Mouse (Mus musculus) liver, adult 2 months (tissue): ENCODE data around the gene Cts6.

Source experiments
- CTCF ChIP-seq: fragments of 200-500 bp; IDR thresholded peaks from 2 replicates; pipeline ENCODE4 v1.5.1; 2011; ENCODE audit warnings: low read depth, low read length, control low read depth
- POLR2A ChIP-seq: fragments of 200-500 bp; IDR thresholded peaks from 2 replicates; pipeline ENCODE4 v1.6.1; 2011; ENCODE audit warnings: low read length, control low read depth; ENCODE audit not compliant: insufficient read depth; ENCODE audit errors: extremely low read depth

DNA sequence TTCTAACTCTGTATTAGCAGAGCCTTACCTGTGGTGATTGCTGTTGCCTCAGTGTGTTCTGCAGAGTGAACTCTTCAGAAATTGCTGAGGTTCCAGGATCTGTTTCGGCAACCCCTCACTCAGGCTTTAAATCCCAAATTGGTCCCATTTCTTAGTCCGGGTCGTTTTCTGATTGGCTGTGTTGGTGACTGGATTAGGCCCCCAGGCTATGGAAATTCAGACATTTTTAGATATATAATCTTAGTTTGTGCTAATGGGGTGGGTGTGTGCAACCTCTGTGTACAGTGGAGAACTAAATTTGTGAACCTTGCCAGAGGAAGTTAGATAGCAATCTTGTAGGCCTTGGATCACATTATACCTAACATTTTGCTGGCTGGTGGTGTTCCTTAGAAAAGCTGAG lies at the start of gene Cts6:
- TF ChIP-seq CTCF, result no peak
- TF ChIP-seq POLR2A, result no peak
